Mouse (Mus musculus) hindbrain, postnatal 0 days (tissue): ENCODE data around the gene Bak1. TPM values are rescaled to one million over a fixed set of nuclear protein-coding genes. Genes with fewer than 3 reads are reported as not detected.
A peak's percentile ranks its signal among the peaks of the same experiment; 100 is the strongest.

ENCODE experiments used
- ATAC-seq: fragments of 200-750 bp; cut with Nextera tagmentation; 2 replicates; pipeline ENCODE4 v1.8.0; 2017; ENCODE audit warnings: mild to moderate bottlenecking, moderate TSS enrichment, moderate library complexity
- DNase-seq: peaks from one replicate; pipeline ENCODE4 v3.0.0-alpha.2; 2015; ENCODE audit warnings: low spot score
- H3K27ac ChIP-seq: fragments of 300-500 bp; sonication (generic); 2 replicates; pipeline ENCODE4 v1.5.1; 2014; ENCODE audit warnings: mild to moderate bottlenecking
- H3K27me3 ChIP-seq: fragments of 300-500 bp; sonication (generic); 2 replicates; pipeline ENCODE4 v1.6.1; 2014; ENCODE audit warnings: low read length, mixed read lengths; ENCODE audit not compliant: insufficient read depth
- H3K36me3 ChIP-seq: fragments of 300-500 bp; sonication (generic); 2 replicates; pipeline ENCODE4 v1.6.1; 2014; ENCODE audit warnings: low read length, mixed read lengths; ENCODE audit not compliant: insufficient read depth
- H3K4me1 ChIP-seq: fragments of 300-500 bp; sonication (generic); 2 replicates; pipeline ENCODE4 v1.6.1; 2014; ENCODE audit warnings: antibody characterized with exemption, low read length, mixed read lengths; ENCODE audit not compliant: insufficient read depth
- H3K4me2 ChIP-seq: fragments of 300-500 bp; sonication (generic); 2 replicates; pipeline ENCODE4 v1.6.1; 2014; ENCODE audit warnings: low read depth, mild to moderate bottlenecking, low read length, moderate library complexity, mixed read lengths
- H3K4me3 ChIP-seq: fragments of 300-500 bp; sonication (generic); 2 replicates; pipeline ENCODE4 v1.5.1; 2014; ENCODE audit warnings: low read length
- H3K9ac ChIP-seq: fragments of 300-500 bp; sonication (generic); replicated peaks from 2 replicates; pipeline ENCODE4 v1.6.1; 2014; ENCODE audit warnings: mild to moderate bottlenecking, low read length, moderate library complexity, mixed read lengths
- H3K9me3 ChIP-seq: fragments of 300-500 bp; sonication (generic); 2 replicates; pipeline ENCODE4 v1.6.1; 2016; ENCODE audit warnings: low read length, mixed read lengths
- CTCF ChIP-seq: IDR thresholded peaks from 2 replicates; pipeline ENCODE4 v1.5.1; 2016; ENCODE audit warnings: antibody characterized with exemption, control low read depth, low read depth
- WGBS: fragments of 180-500 bp; shearing (Covaris S2); extraction: QIAGEN DNeasy Blood & Tissue Kit; methylation state at CpG from one replicate; pipeline ENCODE4 v1.1.7; 2014; 5-methylcytosine and 5-hydroxymethylcytosine counted together
- polyA plus RNA-seq: library from polyadenylated mRNA; unstranded; fragments of >200 nt; fragmentation: Nextera tagmentation; extraction: Ambion mirVana; gene quantifications from 2 replicates; pipeline ENCODE4 v1.2.1, GENCODE M21; 2015
- total RNA-seq: library from RNA; depleted of rRNA; stranded (reverse); fragments of >200 nt; gene quantifications from 2 replicates; pipeline ENCODE4 v1.2.3, GENCODE M21; 2014

Gene Bak1
- total and polyA plus RNA-seq, 2 experiments from 2014 or later, result 4.2 to 62.9 TPM

DNA sequence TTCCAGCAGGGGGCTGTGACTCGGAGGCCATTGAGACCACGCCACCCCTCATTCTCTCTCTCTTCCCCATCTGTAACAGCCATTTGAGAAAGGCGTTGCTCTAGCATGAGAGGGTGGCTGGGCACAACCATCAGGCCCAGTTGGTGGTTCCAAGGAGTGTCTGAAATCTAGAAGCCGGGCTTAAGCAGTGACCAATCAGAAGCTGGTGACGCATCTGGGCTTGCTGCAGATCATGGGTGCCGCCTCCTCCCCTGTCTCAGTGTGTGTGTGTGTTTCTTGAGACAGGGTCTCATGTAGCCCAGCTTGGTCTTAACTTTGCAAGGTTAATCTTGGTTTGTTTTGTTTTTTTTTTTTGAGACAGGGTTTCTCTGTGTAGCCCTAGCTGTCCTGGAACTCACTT, 16.4 kb upstream of the Bak1 start:
- WGBS, result 91% methylated on average over 6 of the region's 6 CpGs
- no peak for TF ChIP-seq CTCF

GRCm38 (mm10) chr17:27042840-27043239, 14.0 kb upstream of the Bak1 start:
- DNase-seq, result no peak
- Histone ChIP-seq H3K4me2 (no peak overlapping the region), H3K4me3 (no peak overlapping the region), H3K27me3 (no peaks in the 10 kb centered on the region), H3K27ac (no peak overlapping the region), H3K9me3 (no peaks in the 10 kb centered on the region), H3K36me3 (no peaks in the 10 kb centered on the region), H3K4me1 (peaks cover 11% of the 10 kb centered on the region; the same call in 1 of the 2 replicates), H3K9ac (no peak overlapping the region)
- ATAC-seq, result no peak
- TF ChIP-seq CTCF, result no peak
- 70% methylated on average over 6 of the region's 6 CpGs for WGBS

More for the DNA sequence above, 16.4 kb upstream of the Bak1 start:
- no peak overlapping the region for H3K9ac ChIP-seq
- no peak overlapping the region for H3K4me3 ChIP-seq
- no peaks in the 10 kb centered on the region for H3K36me3 ChIP-seq
- DNase-seq (no peak), ATAC-seq (no peak)
- 0 out of 2 replicates have a peak, but pooled peaks cover 6% of the 10 kb centered on the region for H3K4me1 ChIP-seq
- H3K27ac ChIP-seq, result no peak overlapping the region
- H3K4me2 ChIP-seq, result no peak overlapping the region
- no peaks in the 10 kb centered on the region for H3K9me3 ChIP-seq
- H3K27me3 ChIP-seq, result no peaks in the 10 kb centered on the region

GRCm38 (mm10) chr17:27041787-27042055, 12.9 kb upstream of the Bak1 start:
- no peak for ATAC-seq

DNA sequence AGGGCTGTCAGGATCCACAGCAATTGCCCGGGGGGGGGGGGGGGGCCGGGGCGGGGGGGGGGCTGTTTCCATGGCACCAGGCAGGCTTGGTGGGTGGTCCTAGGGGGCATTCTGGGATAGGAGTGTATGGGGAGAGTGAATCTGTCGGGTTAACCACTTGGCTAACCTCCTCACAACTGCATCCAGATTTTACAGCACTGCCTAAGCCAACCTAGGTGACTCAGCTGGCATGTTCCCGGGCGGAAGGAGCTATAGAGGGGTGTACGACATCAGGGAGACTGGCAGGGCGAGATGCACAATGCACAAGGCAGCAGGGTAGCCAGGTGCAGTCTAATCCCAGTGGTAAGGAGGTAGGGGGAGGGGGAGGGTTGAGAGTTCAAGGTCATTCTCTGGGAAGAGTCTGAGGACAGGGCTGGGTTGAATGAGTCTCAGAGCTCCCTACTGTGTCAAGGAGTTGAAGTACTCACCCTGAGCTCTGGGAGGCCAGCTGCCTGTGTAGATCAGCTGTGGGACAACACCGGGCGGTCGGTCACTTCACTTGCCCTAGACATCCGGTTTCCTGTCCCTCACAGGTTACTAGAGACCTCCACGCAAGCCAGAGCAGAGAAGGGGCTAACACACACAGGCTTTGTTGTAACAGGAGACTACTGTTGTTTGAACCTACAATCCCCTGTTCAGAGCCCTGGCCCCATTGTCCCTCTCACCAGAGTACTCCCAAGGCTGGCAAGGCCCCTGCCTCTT, 12.4 kb upstream of the Bak1 start:
- WGBS, result 54% methylated on average over 10 of the region's 13 CpGs

More at GRCm38 (mm10) chr17:27041787-27042055, 12.9 kb upstream of the Bak1 start:
- Histone ChIP-seq H3K4me3 (no peak overlapping the region), H3K4me1 (peaks cover 11% of the 10 kb centered on the region; the same call in 1 of the 2 replicates), H3K36me3 (no peaks in the 10 kb centered on the region), H3K27me3 (no peaks in the 10 kb centered on the region), H3K9ac (no peak overlapping the region), H3K27ac (no peak overlapping the region), H3K9me3 (no peaks in the 10 kb centered on the region), H3K4me2 (no peak overlapping the region)
- WGBS, result 95% methylated on average over 2 of the region's 2 CpGs
- DNase-seq, result no peak
- no peak for TF ChIP-seq CTCF

GRCm38 (mm10) chr17:27040304-27041045, 11.7 kb upstream of the Bak1 start:
- ATAC-seq, result no peak
- 12% methylated on average over 20 of the region's 20 CpGs for WGBS

More for the DNA sequence above, 12.4 kb upstream of the Bak1 start:
- Histone ChIP-seq H3K36me3 (no peaks in the 10 kb centered on the region), H3K9me3 (no peaks in the 10 kb centered on the region), H3K4me3 (no peak overlapping the region), H3K4me2 (no peak overlapping the region), H3K27ac (no peak overlapping the region), H3K27me3 (no peaks in the 10 kb centered on the region), H3K9ac (no peak overlapping the region), H3K4me1 (peaks cover 11% of the 10 kb centered on the region; the same call in 1 of the 2 replicates)
- ATAC-seq, result peak; percentile 21; the same call in 1 of the 2 replicates
- no peak for DNase-seq
- no peak for TF ChIP-seq CTCF

DNA sequence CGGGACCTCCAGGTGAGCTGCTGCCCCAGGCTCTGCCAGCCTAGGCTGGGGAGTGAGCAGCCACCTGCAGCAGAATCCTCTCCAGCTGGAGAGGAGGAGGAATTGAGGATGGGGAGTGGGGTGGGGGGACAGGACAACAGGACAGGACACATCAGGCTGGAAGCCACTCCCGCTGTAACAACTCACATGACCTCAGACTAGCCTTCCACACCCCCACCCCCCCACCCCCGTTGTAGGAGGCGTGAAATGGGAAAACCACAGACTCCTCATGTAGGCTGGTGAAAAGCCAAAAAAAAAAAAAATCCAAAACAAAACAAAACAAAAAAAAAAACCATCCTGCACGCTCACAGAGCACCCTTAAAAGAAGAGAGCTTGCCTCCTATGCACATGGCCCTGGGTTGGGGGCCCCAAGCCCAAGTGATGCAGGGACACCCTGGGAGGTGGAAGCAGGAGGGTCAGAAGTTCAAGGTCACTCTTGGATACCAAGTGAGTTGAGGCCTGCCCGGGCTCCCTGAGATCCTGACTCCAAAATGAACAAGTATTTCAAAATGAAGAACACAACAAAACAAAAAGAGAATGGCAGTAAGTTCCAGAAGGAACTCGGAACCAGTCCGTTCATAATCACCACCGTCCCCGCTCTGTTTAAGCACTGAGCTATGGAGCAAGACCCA, 10.8 kb upstream of the Bak1 start:
- ATAC-seq, result no peak

More at GRCm38 (mm10) chr17:27040304-27041045, 11.7 kb upstream of the Bak1 start:
- Histone ChIP-seq H3K9ac (no peak overlapping the region), H3K4me1 (peaks cover 11% of the 10 kb centered on the region; the same call in 1 of the 2 replicates), H3K9me3 (no peaks in the 10 kb centered on the region), H3K36me3 (no peaks in the 10 kb centered on the region), H3K4me2 (0 out of 2 replicates have a peak overlapping the region, but pooled peaks have one; percentile 13), H3K27ac (no peak overlapping the region), H3K4me3 (no peak overlapping the region), H3K27me3 (no peaks in the 10 kb centered on the region)
- peak; percentile 52 for DNase-seq
- TF ChIP-seq CTCF, result no peak

More for the DNA sequence above, 10.8 kb upstream of the Bak1 start:
- Histone ChIP-seq H3K4me1 (peaks cover 11% of the 10 kb centered on the region; the same call in 1 of the 2 replicates), H3K4me3 (no peak overlapping the region), H3K27ac (no peak overlapping the region), H3K9me3 (no peaks in the 10 kb centered on the region), H3K9ac (no peak overlapping the region), H3K36me3 (no peaks in the 10 kb centered on the region), H3K27me3 (no peaks in the 10 kb centered on the region), H3K4me2 (no peak overlapping the region)
- no peak for DNase-seq
- no peak for TF ChIP-seq CTCF
- 73% methylated on average over 10 of the region's 10 CpGs for WGBS
